Mouse (Mus musculus): Measurements from ENCODE around the gene Foxc2. TPM values are rescaled to one million over a fixed set of nuclear protein-coding genes. Genes with fewer than 3 reads are reported as not detected.

Gene Foxc2
- total RNA-seq, 1 experiment: 0.27 TPM

GRCm38 (mm10) chr8:121088871-121089630 lies 26.9 kb upstream of the Foxc2 start:
- no peak for DNase-seq (ENCODE audit: low read depth, low spot score)
- H3K27ac ChIP-seq (ENCODE audit: insufficient read depth, low read depth, low read length, poor library complexity, severe bottlenecking): no peak overlapping the region
- peaks cover 0 to 6% of the 10 kb centered on the region in 2 experiments; a peak in 2 of 4 replicates for H3K4me1 ChIP-seq (ENCODE audit: control insufficient read depth in 2 of 2, insufficient read depth in 2 of 2, low read length in 2 of 2, poor library complexity in 1 of 2)
- no peaks in the 10 kb centered on the region for H3K9me3 ChIP-seq (ENCODE audit: control insufficient read depth, insufficient read depth, low read depth, low read length)
- TF ChIP-seq ZNF384 (IDR thresholded peaks at IDR 0.05; ENCODE audit: low read depth, low read length): no peak
- TF ChIP-seq HCFC1 (IDR thresholded peaks at IDR 0.05; ENCODE audit: borderline replicate concordance, insufficient read depth, low read length): no peak
- no peak for TF ChIP-seq ZC3H11A (IDR thresholded peaks at IDR 0.05; ENCODE audit: borderline replicate concordance, low read depth, low read length)
- no peak for TF ChIP-seq CHD2 (IDR thresholded peaks at IDR 0.05; ENCODE audit: low read depth, low read length)
- no peak for TF ChIP-seq MAFK (IDR thresholded peaks at IDR 0.05; ENCODE audit: insufficient read depth, low read depth, low read length)
- H3K9ac ChIP-seq (ENCODE audit: insufficient read depth, low read depth, low read length, poor library complexity, severe bottlenecking): no peak overlapping the region; the same call in 1 of the 2 replicates
- H3K36me3 ChIP-seq (ENCODE audit: control insufficient read depth, insufficient read depth, low read length, poor library complexity, severe bottlenecking): no peaks in the 10 kb centered on the region
- in situ Hi-C loops (cut with MboI; ENCODE audit: low sequenced_read_pairs in 2 of 2, unreplicated experiment in 2 of 2): loop anchor here in 1 of 2 experiments (10.0 kb wide), 1 partner anchor 264 kb away; no protein-coding TSS in a partner anchor
- peak overlapping the region; percentile 26 to 47 for H3K4me3 ChIP-seq (ENCODE audit: insufficient read depth in 1 of 2, low read depth in 1 of 2, low read length in 2 of 2, poor library complexity in 1 of 2, severe bottlenecking in 1 of 2)

- Histone ChIP-seq H3K4me1 (ENCODE audit: control insufficient read depth in 2 of 2, insufficient read depth in 2 of 2, low read length in 2 of 2, poor library complexity in 1 of 2) (peaks cover 0 to 3% of the 10 kb centered on the region in 2 experiments; a peak in 2 of 4 replicates), H3K4me3 (ENCODE audit: insufficient read depth in 1 of 2, low read depth in 1 of 2, low read length in 2 of 2, poor library complexity in 1 of 2, severe bottlenecking in 1 of 2) (peak overlapping the region; percentile 26 to 47), H3K9me3 (ENCODE audit: control insufficient read depth, insufficient read depth, low read depth, low read length) (no peaks in the 10 kb centered on the region), H3K9ac (ENCODE audit: insufficient read depth, low read depth, low read length, poor library complexity, severe bottlenecking) (no peak overlapping the region), H3K36me3 (ENCODE audit: control insufficient read depth, insufficient read depth, low read length, poor library complexity, severe bottlenecking) (no peaks in the 10 kb centered on the region), H3K27ac (ENCODE audit: insufficient read depth, low read depth, low read length, poor library complexity, severe bottlenecking) (no peak overlapping the region)
- in situ Hi-C loops (cut with MboI; ENCODE audit: low sequenced_read_pairs in 2 of 2, unreplicated experiment in 2 of 2): loop anchor here in 1 of 2 experiments (5.0 to 10.0 kb wide), 2 partner anchors 265 to 408 kb away; no protein-coding TSS in a partner anchor
- no peak for DNase-seq (ENCODE audit: low read depth, low spot score)
- TF ChIP-seq ZC3H11A (IDR thresholded peaks at IDR 0.05; ENCODE audit: borderline replicate concordance, low read depth, low read length) (no peak), MAFK (IDR thresholded peaks at IDR 0.05; ENCODE audit: insufficient read depth, low read depth, low read length) (no peak), HCFC1 (IDR thresholded peaks at IDR 0.05; ENCODE audit: borderline replicate concordance, insufficient read depth, low read length) (no peak), CHD2 (IDR thresholded peaks at IDR 0.05; ENCODE audit: low read depth, low read length) (no peak), ZNF384 (IDR thresholded peaks at IDR 0.05; ENCODE audit: low read depth, low read length) (no peak)
Observed at GRCm38 (mm10) chr8:121089631-121090380, 26.2 kb upstream of the Foxc2 start.

GRCm38 (mm10) chr8:121090716-121091115 lies 25.3 kb upstream of the Foxc2 start:
- no peak for TF ChIP-seq ZC3H11A (IDR thresholded peaks at IDR 0.05; ENCODE audit: borderline replicate concordance, low read depth, low read length)
- in situ Hi-C loops (cut with MboI; ENCODE audit: low sequenced_read_pairs in 2 of 2, unreplicated experiment in 2 of 2): loop anchor here in 1 of 2 experiments (5.0 kb wide), 1 partner anchor 408 kb away; no protein-coding TSS in a partner anchor
- Histone ChIP-seq H3K36me3 (ENCODE audit: control insufficient read depth, insufficient read depth, low read length, poor library complexity, severe bottlenecking) (no peaks in the 10 kb centered on the region), H3K9me3 (ENCODE audit: control insufficient read depth, insufficient read depth, low read depth, low read length) (no peaks in the 10 kb centered on the region), H3K4me1 (ENCODE audit: control insufficient read depth in 2 of 2, insufficient read depth in 2 of 2, low read length in 2 of 2, poor library complexity in 1 of 2) (peaks cover 0 to 2% of the 10 kb centered on the region in 2 experiments; a peak in 2 of 4 replicates), H3K4me3 (ENCODE audit: insufficient read depth in 1 of 2, low read depth in 1 of 2, low read length in 2 of 2, poor library complexity in 1 of 2, severe bottlenecking in 1 of 2) (no peak overlapping the region), H3K9ac (ENCODE audit: insufficient read depth, low read depth, low read length, poor library complexity, severe bottlenecking) (no peak overlapping the region), H3K27ac (ENCODE audit: insufficient read depth, low read depth, low read length, poor library complexity, severe bottlenecking) (no peak overlapping the region)
- DNase-seq (ENCODE audit: low read depth, low spot score): no peak

- TF ChIP-seq HCFC1 (IDR thresholded peaks at IDR 0.05; ENCODE audit: borderline replicate concordance, insufficient read depth, low read length) (no peak), ZNF384 (IDR thresholded peaks at IDR 0.05; ENCODE audit: low read depth, low read length) (no peak), MAFK (IDR thresholded peaks at IDR 0.05; ENCODE audit: insufficient read depth, low read depth, low read length) (no peak), CHD2 (IDR thresholded peaks at IDR 0.05; ENCODE audit: low read depth, low read length) (no peak), ZC3H11A (IDR thresholded peaks at IDR 0.05; ENCODE audit: borderline replicate concordance, low read depth, low read length) (no peak)
- no peak overlapping the region for H3K27ac ChIP-seq (ENCODE audit: insufficient read depth, low read depth, low read length, poor library complexity, severe bottlenecking)
- H3K4me1 ChIP-seq (ENCODE audit: control insufficient read depth in 2 of 2, insufficient read depth in 2 of 2, low read length in 2 of 2, poor library complexity in 1 of 2): peaks cover 0 to 2% of the 10 kb centered on the region in 2 experiments; a peak in 2 of 4 replicates
- H3K9ac ChIP-seq (ENCODE audit: insufficient read depth, low read depth, low read length, poor library complexity, severe bottlenecking): no peak overlapping the region
- no peaks in the 10 kb centered on the region for H3K9me3 ChIP-seq (ENCODE audit: control insufficient read depth, insufficient read depth, low read depth, low read length)
- H3K36me3 ChIP-seq (ENCODE audit: control insufficient read depth, insufficient read depth, low read length, poor library complexity, severe bottlenecking): 0 out of 2 replicates have a peak, but pooled peaks cover under 1% of the 10 kb centered on the region
- H3K4me3 ChIP-seq (ENCODE audit: insufficient read depth in 1 of 2, low read depth in 1 of 2, low read length in 2 of 2, poor library complexity in 1 of 2, severe bottlenecking in 1 of 2): no peak overlapping the region
- in situ Hi-C loops (cut with MboI; ENCODE audit: low sequenced_read_pairs in 2 of 2, unreplicated experiment in 2 of 2): loop anchor here in 1 of 2 experiments (5.0 kb wide), 1 partner anchor 410 kb away; no protein-coding TSS in a partner anchor
- DNase-seq (ENCODE audit: low read depth, low spot score): no peak
Observed at GRCm38 (mm10) chr8:121092141-121092540, 23.8 kb upstream of the Foxc2 start.

Measured in ES-E14 (cell line).